Mouse (Mus musculus) lung, postnatal 10 days (tissue): Measurements from ENCODE around the gene Ninj2.

Experiments used
- DNase-seq: peaks from one replicate; pipeline ENCODE4 v3.0.0; 2021

Gene Ninj2

GRCm38 (mm10) chr6:120179756-120180206, 86.6 kb downstream of the Ninj2 start:
- no peak for DNase-seq

- DNase-seq, result no peak
Observed at GRCm38 (mm10) chr6:120180492-120180891, 87.3 kb downstream of the Ninj2 start.

GRCm38 (mm10) chr6:120182160-120182559, 89.0 kb downstream of the Ninj2 start:
- DNase-seq, result no peak

- DNase-seq, result no peak
Observed at GRCm38 (mm10) chr6:120183771-120184170, 90.6 kb downstream of the Ninj2 start.

GRCm38 (mm10) chr6:120185012-120185730, 92.0 kb downstream of the Ninj2 start:
- no peak for DNase-seq

- no peak for DNase-seq
Observed at GRCm38 (mm10) chr6:120185756-120186155, 92.6 kb downstream of the Ninj2 start.

- DNase-seq, result no peak
Observed at GRCm38 (mm10) chr6:120186594-120186993, 93.4 kb downstream of the Ninj2 start.

GRCm38 (mm10) chr6:120187587-120188176, 94.5 kb downstream of the Ninj2 start:
- DNase-seq, result peak; percentile 62

- DNase-seq, result no peak
Observed at GRCm38 (mm10) chr6:120188376-120189235, 95.5 kb downstream of the Ninj2 start.

- DNase-seq, result no peak
Observed at GRCm38 (mm10) chr6:120189287-120189686, 96.1 kb downstream of the Ninj2 start.

GRCm38 (mm10) chr6:120190365-120190764, 97.2 kb downstream of the Ninj2 start:
- DNase-seq, result no peak

GRCm38 (mm10) chr6:120190912-120191311, 97.8 kb downstream of the Ninj2 start:
- DNase-seq, result no peak

- DNase-seq, result no peak
Observed at GRCm38 (mm10) chr6:120191396-120192170, 98.4 kb downstream of the Ninj2 start.

GRCm38 (mm10) chr6:120192211-120192870, 99.2 kb downstream of the Ninj2 start:
- DNase-seq, result peak; percentile 89

GRCm38 (mm10) chr6:120193174-120193573, 100.0 kb downstream of the Ninj2 start:
- DNase-seq, result peak; percentile 93

- DNase-seq, result no peak
Observed at GRCm38 (mm10) chr6:120193793-120194192, 100.6 kb downstream of the Ninj2 start.

- no peak for DNase-seq
Observed at GRCm38 (mm10) chr6:120194305-120194704, 101.2 kb downstream of the Ninj2 start.

GRCm38 (mm10) chr6:120194963-120195362, 101.8 kb downstream of the Ninj2 start:
- DNase-seq, result peak; percentile 73

GRCm38 (mm10) chr6:120196837-120197236, 103.7 kb downstream of the Ninj2 start:
- peak; percentile 75 for DNase-seq

- DNase-seq, result peak; percentile 81
Observed at GRCm38 (mm10) chr6:120197964-120198363, 104.8 kb downstream of the Ninj2 start.

- DNase-seq, result no peak
Observed at GRCm38 (mm10) chr6:120199638-120200394, 106.7 kb downstream of the Ninj2 start.
